Mouse (Mus musculus): ENCODE data around the gene 2010111I01Rik. TPM values are rescaled to one million over a fixed set of nuclear protein-coding genes. Genes with fewer than 3 reads are reported as not detected.

Gene 2010111I01Rik
- polyA plus RNA-seq, 1 experiment from 2014 or later, result 30.5 TPM

DNA sequence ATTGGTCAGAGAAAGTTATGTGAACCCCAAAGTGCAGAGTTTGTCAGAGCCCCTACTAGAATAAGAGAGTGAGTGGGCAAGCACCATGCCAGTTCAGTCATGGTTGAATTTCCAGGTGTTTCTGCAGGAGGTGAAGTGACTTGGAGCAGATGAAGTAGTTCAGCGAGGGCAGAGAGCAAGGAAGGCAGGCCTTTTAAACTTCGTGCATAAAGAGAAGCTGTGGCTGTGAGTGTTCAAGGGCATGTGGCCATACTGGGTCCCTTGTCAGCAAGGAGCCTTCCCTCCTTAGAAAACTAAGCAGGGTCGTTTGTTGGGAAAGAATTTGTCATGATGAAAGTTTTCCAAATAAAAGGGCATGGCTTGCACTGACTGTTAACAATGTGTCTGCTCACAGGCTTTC is 161.5 kb downstream of the 2010111I01Rik start:
- H3K4me1 ChIP-seq (replicated peaks; ENCODE audit: control insufficient read depth, insufficient read depth, low read length), result no peaks in the 10 kb centered on the region
- H3K27ac ChIP-seq (ENCODE audit: low read length), result no peak overlapping the region
- no peak for ATAC-seq
- WGBS, result 41% methylated on average over 3 of the region's 3 CpGs
- peaks cover 4% of the 10 kb centered on the region for H3K36me3 ChIP-seq (ENCODE audit: control insufficient read depth, insufficient read depth)
- H3K27me3 ChIP-seq (replicated peaks; ENCODE audit: control insufficient read depth, insufficient read depth, low read length), result no peaks in the 10 kb centered on the region
- peaks cover 7% of the 10 kb centered on the region for H3K9me3 ChIP-seq (ENCODE audit: control insufficient read depth, low read length)
- H3K4me3 ChIP-seq (replicated peaks; ENCODE audit: low read length), result no peak overlapping the region
- H3K9ac ChIP-seq (replicated peaks; ENCODE audit: low read depth, low read length), result no peak overlapping the region
- no peak overlapping the region for H3K4me2 ChIP-seq (ENCODE audit: low read length)

DNA sequence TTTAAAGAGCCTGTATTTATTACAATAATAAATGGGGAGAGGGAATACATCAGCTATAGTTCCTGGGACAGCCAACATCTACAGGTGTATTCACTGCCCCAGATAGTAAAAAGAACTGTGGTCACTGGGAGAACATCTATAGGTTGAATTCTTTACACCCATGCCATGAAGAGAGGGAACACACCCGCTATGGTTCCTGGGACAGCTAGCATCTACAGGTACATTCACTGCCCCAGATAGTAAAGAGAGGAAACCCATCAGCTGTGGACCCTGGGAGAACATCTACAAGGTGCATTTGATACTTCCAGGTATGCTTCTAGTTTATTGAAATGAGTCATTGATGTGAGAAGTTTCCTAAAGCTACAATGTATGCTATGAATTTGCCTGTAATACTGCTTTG is 162.8 kb downstream of the 2010111I01Rik start:
- Histone ChIP-seq H3K4me1 (replicated peaks; ENCODE audit: control insufficient read depth, insufficient read depth, low read length) (no peaks in the 10 kb centered on the region), H3K9me3 (ENCODE audit: control insufficient read depth, low read length) (peaks cover 7% of the 10 kb centered on the region), H3K36me3 (ENCODE audit: control insufficient read depth, insufficient read depth) (peaks cover 4% of the 10 kb centered on the region), H3K9ac (replicated peaks; ENCODE audit: low read depth, low read length) (no peak overlapping the region), H3K27me3 (replicated peaks; ENCODE audit: control insufficient read depth, insufficient read depth, low read length) (no peaks in the 10 kb centered on the region), H3K4me3 (replicated peaks; ENCODE audit: low read length) (no peak overlapping the region), H3K4me2 (ENCODE audit: low read length) (no peak overlapping the region), H3K27ac (ENCODE audit: low read length) (no peak overlapping the region)
- no peak for ATAC-seq
- 97% methylated on average over 1 of the region's 1 CpGs for WGBS

- Histone ChIP-seq H3K27ac (ENCODE audit: low read length) (no peak overlapping the region), H3K36me3 (ENCODE audit: control insufficient read depth, insufficient read depth) (no peaks in the 10 kb centered on the region), H3K9me3 (ENCODE audit: control insufficient read depth, low read length) (no peaks in the 10 kb centered on the region), H3K27me3 (replicated peaks; ENCODE audit: control insufficient read depth, insufficient read depth, low read length) (no peaks in the 10 kb centered on the region), H3K4me2 (ENCODE audit: low read length) (no peak overlapping the region), H3K4me3 (replicated peaks; ENCODE audit: low read length) (no peak overlapping the region), H3K9ac (replicated peaks; ENCODE audit: low read depth, low read length) (no peak overlapping the region), H3K4me1 (replicated peaks; ENCODE audit: control insufficient read depth, insufficient read depth, low read length) (no peaks in the 10 kb centered on the region)
- WGBS, result 73% methylated on average over 5 of the region's 5 CpGs
- no peak for ATAC-seq
Observed at GRCm38 (mm10) chr13:63134879-63135421, 170.3 kb downstream of the 2010111I01Rik start.

DNA sequence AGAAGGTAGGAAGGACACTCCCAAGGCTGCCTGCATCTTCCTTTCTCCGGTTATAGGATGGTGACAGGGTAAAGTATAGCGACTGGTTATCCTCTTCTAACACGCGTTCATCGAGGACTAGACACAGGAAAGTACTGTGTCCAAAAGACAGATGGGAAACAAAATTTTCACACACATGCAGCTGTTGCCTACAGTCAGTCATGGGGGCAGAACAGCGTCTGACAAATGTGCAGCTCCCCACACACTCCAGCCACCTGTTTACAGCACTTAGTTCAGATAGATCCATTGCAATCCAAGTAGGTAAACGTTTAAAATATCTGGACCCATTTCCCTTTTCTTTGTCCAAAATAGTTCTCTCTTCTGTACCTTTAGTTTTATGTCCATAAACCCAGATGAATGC is 171.3 kb downstream of the 2010111I01Rik start:
- WGBS, result 91% methylated on average over 7 of the region's 7 CpGs
- Histone ChIP-seq H3K27ac (ENCODE audit: low read length) (no peak overlapping the region), H3K9me3 (ENCODE audit: control insufficient read depth, low read length) (no peaks in the 10 kb centered on the region)

DNA sequence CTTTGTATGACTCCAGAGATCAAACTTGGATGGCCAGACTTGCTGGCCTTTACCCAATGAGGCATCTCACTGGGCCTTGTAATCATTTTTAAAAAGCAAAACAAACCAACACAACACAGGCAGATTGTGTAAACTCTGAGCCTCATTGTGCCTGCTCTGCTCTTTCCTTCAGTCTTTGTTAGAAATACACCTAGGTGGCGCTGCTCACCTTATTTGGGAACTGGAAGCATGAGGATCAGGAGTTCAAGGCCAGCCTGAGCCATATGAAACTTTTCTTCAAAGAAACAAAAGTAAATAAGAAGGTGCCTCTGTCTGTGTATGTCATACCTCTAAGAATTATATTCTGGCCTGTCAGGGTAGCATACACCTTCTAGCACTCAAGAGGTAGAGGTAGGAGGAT is 172.1 kb downstream of the 2010111I01Rik start:
- Histone ChIP-seq H3K9ac (replicated peaks; ENCODE audit: low read depth, low read length) (no peak overlapping the region), H3K9me3 (ENCODE audit: control insufficient read depth, low read length) (no peaks in the 10 kb centered on the region), H3K4me1 (replicated peaks; ENCODE audit: control insufficient read depth, insufficient read depth, low read length) (no peaks in the 10 kb centered on the region), H3K4me3 (replicated peaks; ENCODE audit: low read length) (no peak overlapping the region), H3K27me3 (replicated peaks; ENCODE audit: control insufficient read depth, insufficient read depth, low read length) (no peaks in the 10 kb centered on the region), H3K27ac (ENCODE audit: low read length) (no peak overlapping the region), H3K36me3 (ENCODE audit: control insufficient read depth, insufficient read depth) (no peaks in the 10 kb centered on the region), H3K4me2 (ENCODE audit: low read length) (no peak overlapping the region)
- ATAC-seq, result no peak
- WGBS, result 81% methylated on average over 1 of the region's 1 CpGs

More for the DNA sequence above, 171.3 kb downstream of the 2010111I01Rik start:
- Histone ChIP-seq H3K27me3 (replicated peaks; ENCODE audit: control insufficient read depth, insufficient read depth, low read length) (no peaks in the 10 kb centered on the region), H3K4me3 (replicated peaks; ENCODE audit: low read length) (no peak overlapping the region), H3K4me1 (replicated peaks; ENCODE audit: control insufficient read depth, insufficient read depth, low read length) (no peaks in the 10 kb centered on the region), H3K4me2 (ENCODE audit: low read length) (no peak overlapping the region), H3K9ac (replicated peaks; ENCODE audit: low read depth, low read length) (no peak overlapping the region), H3K36me3 (ENCODE audit: control insufficient read depth, insufficient read depth) (no peaks in the 10 kb centered on the region)
- no peak for ATAC-seq

GRCm38 (mm10) chr13:63138376-63139048 is 173.8 kb downstream of the 2010111I01Rik start:
- H3K9ac ChIP-seq (replicated peaks; ENCODE audit: low read depth, low read length), result no peak overlapping the region
- H3K27ac ChIP-seq (ENCODE audit: low read length), result no peak overlapping the region
- ATAC-seq, result no peak
- no peaks in the 10 kb centered on the region for H3K9me3 ChIP-seq (ENCODE audit: control insufficient read depth, low read length)
- no peaks in the 10 kb centered on the region for H3K36me3 ChIP-seq (ENCODE audit: control insufficient read depth, insufficient read depth)
- H3K27me3 ChIP-seq (replicated peaks; ENCODE audit: control insufficient read depth, insufficient read depth, low read length), result no peaks in the 10 kb centered on the region
- no peaks in the 10 kb centered on the region for H3K4me1 ChIP-seq (replicated peaks; ENCODE audit: control insufficient read depth, insufficient read depth, low read length)
- H3K4me2 ChIP-seq (ENCODE audit: low read length), result no peak overlapping the region
- no peak overlapping the region for H3K4me3 ChIP-seq (replicated peaks; ENCODE audit: low read length)

GRCm38 (mm10) chr13:63139463-63140226 is 175.0 kb downstream of the 2010111I01Rik start:
- 91% methylated on average over 10 of the region's 10 CpGs for WGBS
- Histone ChIP-seq H3K4me3 (replicated peaks; ENCODE audit: low read length) (no peak overlapping the region), H3K9me3 (ENCODE audit: control insufficient read depth, low read length) (no peaks in the 10 kb centered on the region), H3K9ac (replicated peaks; ENCODE audit: low read depth, low read length) (no peak overlapping the region), H3K4me2 (ENCODE audit: low read length) (no peak overlapping the region), H3K36me3 (ENCODE audit: control insufficient read depth, insufficient read depth) (no peaks in the 10 kb centered on the region), H3K27ac (ENCODE audit: low read length) (no peak overlapping the region), H3K4me1 (replicated peaks; ENCODE audit: control insufficient read depth, insufficient read depth, low read length) (no peaks in the 10 kb centered on the region), H3K27me3 (replicated peaks; ENCODE audit: control insufficient read depth, insufficient read depth, low read length) (no peaks in the 10 kb centered on the region)
- ATAC-seq, result no peak

- no peak for ATAC-seq
- no peaks in the 10 kb centered on the region for H3K9me3 ChIP-seq (ENCODE audit: control insufficient read depth, low read length)
- H3K9ac ChIP-seq (replicated peaks; ENCODE audit: low read depth, low read length), result no peak overlapping the region
- no peak overlapping the region for H3K4me2 ChIP-seq (ENCODE audit: low read length)
- H3K36me3 ChIP-seq (ENCODE audit: control insufficient read depth, insufficient read depth), result no peaks in the 10 kb centered on the region
- H3K4me3 ChIP-seq (replicated peaks; ENCODE audit: low read length), result no peak overlapping the region
- no peaks in the 10 kb centered on the region for H3K4me1 ChIP-seq (replicated peaks; ENCODE audit: control insufficient read depth, insufficient read depth, low read length)
- 89% methylated on average over 6 of the region's 6 CpGs for WGBS
- H3K27ac ChIP-seq (ENCODE audit: low read length), result no peak overlapping the region
- H3K27me3 ChIP-seq (replicated peaks; ENCODE audit: control insufficient read depth, insufficient read depth, low read length), result no peaks in the 10 kb centered on the region
Observed at GRCm38 (mm10) chr13:63140784-63141183, 176.1 kb downstream of the 2010111I01Rik start.

DNA sequence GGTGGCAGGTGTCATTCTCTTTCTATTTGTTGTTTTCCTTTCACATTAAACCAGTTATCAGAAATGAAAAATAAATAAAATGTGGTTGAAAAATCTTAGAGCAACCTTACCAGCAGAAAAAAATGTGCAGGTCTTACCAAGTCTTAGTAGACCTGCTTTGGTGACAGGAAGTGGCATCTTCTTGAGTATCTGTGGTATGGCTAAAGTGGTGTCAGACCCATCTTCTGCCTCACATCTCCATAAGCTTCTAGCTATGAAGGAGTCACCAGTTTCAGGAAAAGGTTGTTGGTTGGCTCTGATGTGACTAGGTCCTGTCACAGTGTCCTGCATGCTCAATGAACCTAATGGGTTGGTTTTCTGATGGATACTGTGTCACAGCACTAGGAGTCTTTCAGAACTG is 176.6 kb downstream of the 2010111I01Rik start:
- no peak overlapping the region for H3K27ac ChIP-seq (ENCODE audit: low read length)
- peaks cover 4% of the 10 kb centered on the region for H3K4me1 ChIP-seq (replicated peaks; ENCODE audit: control insufficient read depth, insufficient read depth, low read length)
- no peak for ATAC-seq
- H3K4me3 ChIP-seq (replicated peaks; ENCODE audit: low read length), result no peak overlapping the region
- H3K4me2 ChIP-seq (ENCODE audit: low read length), result no peak overlapping the region
- H3K9me3 ChIP-seq (ENCODE audit: control insufficient read depth, low read length), result no peaks in the 10 kb centered on the region
- H3K36me3 ChIP-seq (ENCODE audit: control insufficient read depth, insufficient read depth), result no peaks in the 10 kb centered on the region
- no peaks in the 10 kb centered on the region for H3K27me3 ChIP-seq (replicated peaks; ENCODE audit: control insufficient read depth, insufficient read depth, low read length)
- no peak overlapping the region for H3K9ac ChIP-seq (replicated peaks; ENCODE audit: low read depth, low read length)
